Mouse (Mus musculus): ENCODE data around the gene Lmbr1.
"Not testable (repeated sequence)": the region's sequence is repeated elsewhere in the genome, so short reads cannot be mapped to it uniquely, and the experiment has no call there.

Lmbr1 gene

DNA sequence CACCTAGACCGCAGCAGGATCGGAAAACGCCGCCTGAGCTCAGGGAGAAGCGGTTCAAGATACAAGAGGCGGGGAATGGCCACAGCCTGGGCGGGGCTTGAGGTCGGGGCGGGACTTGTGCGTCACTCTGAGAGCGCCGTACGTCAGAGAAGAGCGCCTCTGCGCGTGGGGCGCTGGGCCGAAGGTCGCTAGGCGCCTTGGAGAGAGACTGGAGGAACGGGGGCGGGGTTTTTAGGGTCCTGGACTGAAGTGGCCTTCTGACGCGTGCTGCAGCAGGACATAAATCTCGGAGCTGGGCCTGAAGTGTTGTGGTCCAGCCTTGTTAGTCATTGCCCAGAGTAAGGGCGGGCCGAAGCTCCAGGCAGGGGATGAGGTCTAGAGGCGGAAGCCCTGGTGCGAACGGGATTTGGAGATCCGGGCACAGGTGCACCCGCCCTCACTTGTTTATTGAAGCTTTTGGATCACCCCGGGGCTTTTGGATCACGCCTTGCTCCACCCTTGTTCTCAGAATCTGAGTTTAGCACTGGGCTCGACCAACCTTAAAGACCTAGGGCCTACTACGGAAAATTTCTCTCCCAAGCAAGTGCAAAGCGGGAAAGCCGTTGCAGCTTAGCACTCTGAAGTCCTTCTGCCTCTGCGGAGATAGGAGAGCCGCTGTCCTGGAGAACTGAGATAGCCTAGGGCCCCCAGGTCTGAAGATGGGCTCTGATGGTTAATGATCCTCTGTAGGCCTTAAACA lies at the start of gene Lmbr1:
Lmbr1 (minus strand) TSS at position 93 of the 739 bp plus-strand sequence.
- DNase-seq, result peak; percentile 94 to 95

DNA sequence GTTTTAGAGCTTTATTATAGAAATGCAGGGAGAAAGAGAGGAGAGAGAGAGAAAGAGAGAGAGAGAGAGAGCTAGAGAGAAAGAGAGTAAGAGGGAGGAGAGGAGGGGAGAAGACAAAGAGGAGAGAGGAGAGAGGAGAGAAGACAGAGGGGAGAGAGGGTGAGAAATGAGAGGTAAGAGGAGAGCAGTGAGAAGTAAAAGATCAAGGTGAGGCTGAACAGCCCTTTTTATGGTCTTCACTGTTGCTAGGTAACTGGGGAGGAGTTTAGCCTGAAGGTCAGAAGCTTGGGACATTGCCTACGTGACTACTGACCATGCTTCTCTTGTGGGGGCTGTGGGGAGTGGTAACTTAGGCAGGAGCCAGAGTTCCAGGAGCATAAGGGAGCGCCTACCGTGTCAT lies 45.1 kb upstream of the Lmbr1 start:
- DNase-seq, result not testable (repeated sequence)

DNA sequence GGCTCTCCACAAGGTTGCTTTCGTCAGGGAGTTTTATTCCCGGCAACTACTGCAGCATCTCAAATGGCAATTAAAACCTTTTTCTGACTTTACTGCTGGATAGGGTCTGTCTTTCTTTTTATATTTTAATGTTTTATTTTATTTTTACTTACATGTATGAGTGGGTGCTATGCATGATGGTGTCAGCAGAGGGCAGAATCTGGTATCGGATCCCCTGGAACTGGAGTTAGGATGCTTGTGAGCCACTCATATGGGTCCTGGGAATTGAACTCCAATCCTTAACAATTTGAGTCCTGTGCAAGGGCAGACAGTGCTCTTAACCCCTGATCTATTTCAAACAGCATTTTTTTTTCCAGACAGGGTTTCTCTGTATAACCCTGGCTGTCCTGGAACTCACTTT lies 34.9 kb upstream of the Lmbr1 start:
- no peak for DNase-seq

DNA sequence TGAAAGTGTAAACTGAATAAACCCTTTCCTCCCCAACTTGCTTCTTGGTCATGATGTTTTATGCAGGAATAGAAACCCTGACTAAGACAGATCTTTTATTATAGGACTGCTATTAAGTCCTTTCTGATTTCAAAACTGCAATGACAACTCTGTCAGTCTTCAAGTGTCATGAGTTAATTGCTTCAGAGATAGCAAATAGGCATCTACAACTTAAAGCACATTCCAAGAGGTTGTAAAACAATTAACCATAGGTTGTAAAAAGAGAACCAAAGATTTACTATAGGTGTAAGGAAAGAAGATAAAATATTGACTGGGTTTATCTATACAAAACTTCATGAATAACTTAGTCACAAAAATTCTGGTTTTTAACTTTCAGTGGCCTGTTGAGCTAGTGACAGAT lies 32.7 kb upstream of the Lmbr1 start:
- DNase-seq, result no peak

DNA sequence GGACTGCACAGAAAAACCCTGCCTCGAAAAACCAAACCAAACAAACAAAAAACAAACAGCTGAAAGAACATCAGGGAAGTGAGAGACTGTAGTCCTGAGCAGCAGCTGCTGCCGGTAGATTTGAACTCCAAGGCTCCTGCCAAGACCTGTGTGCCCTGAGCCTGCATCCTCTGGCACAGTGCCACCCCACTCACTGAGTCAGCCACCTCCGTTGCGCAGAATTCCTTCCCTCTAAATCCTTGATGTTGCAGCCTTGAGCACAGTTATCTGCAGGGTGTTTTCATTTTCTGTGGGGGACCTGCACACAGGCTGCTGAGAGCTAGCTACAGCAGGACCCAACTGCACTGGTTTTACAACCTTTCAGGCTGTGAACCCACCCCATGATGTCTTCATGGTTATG lies 20.2 kb upstream of the Lmbr1 start:
- no peak for DNase-seq

DNA sequence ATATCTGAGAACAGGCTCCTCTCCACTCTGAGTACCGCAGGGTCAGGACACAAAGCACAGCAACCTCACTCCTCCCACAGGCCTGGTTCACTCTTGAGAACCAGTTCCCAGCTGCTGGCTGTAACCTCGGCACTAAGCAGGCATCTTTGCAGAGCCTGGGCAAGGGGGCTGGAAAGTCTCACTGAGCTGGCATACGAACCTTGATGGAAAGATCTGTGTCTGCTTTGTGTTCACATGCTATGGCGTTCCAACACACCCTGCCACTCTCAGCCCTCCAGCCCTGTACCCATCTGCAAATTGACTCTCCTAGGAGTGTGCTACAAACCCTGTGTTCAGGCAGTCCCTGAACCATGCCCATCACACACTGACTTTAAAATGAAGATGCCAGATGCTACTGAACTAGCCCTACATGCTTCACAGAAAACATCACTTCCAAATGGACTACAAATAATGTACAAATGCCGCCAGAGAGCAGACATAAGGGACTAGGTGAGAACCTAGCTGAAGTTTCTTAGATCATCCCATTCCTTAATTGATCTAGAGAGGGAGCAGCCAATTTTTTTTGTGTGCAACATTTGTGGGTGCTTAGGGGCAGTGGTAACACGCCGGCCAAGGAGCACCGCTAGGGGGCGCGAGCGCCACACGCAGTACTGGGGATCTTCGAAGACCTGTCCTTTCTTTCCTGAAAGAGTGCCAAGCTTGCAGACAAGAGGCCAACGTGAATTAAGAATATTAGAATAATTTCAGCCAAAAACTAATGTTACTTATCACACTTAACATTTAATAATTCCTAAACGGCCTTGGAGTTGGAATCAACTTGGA lies 11.0 kb upstream of the Lmbr1 start:
- DNase-seq, result peak; percentile 80 to 81

DNA sequence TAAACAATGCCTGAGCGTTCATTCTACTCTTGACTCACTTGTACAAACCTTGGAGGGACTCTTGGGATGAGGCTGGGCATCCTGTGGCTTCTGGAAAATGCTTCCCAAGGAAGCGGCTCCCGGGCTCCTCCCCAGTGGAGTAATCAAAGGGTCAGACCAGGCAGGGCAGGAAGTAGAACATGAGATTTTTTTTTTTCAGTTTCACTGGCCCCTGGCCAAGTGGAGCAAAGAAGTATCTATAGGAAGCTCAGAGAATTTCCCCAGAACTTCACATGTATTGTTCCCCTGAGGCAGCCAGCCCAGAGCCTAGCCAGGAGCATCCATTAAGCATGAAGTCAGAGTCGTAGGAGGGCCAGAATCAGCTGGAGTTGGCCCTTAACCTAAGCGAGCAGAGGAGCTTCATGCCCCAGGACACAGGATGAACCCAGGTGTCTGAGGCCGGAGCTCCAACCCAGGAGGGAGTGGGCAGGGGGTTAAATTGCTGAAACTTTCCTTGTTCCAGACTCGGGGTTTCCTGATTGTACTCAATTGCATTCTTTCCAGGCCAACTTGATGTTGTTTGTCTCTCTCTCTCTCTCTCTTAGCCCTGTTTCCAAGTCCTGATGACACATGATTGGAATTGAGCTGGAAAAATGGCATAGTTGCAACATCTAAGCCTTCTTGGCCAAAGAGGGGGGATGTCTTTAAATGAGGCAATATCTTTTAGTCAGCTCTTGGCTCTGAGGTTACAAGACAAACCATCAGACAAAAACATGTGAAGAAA lies 10.2 kb upstream of the Lmbr1 start:
- no peak for DNase-seq

DNA sequence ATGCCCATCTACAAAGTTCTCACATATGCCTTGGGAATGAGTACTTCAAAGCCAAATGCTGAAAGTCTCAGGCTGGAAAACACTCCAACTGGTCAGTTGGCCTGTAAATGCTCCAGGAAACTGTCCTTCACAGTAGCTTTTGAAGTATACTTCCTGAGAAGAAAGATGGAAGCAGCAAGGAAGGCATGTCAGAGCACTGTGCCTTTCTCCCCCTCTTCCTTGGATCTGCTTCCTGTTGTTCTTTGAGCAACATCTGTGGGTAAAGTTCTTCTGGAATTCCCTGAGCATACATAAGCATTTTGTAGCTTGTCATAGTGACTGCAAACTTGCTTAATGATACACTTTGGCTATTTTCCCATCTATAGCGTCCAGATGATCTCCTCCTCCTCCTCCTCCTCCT lies 9.4 kb upstream of the Lmbr1 start:
- no peak for DNase-seq

DNA sequence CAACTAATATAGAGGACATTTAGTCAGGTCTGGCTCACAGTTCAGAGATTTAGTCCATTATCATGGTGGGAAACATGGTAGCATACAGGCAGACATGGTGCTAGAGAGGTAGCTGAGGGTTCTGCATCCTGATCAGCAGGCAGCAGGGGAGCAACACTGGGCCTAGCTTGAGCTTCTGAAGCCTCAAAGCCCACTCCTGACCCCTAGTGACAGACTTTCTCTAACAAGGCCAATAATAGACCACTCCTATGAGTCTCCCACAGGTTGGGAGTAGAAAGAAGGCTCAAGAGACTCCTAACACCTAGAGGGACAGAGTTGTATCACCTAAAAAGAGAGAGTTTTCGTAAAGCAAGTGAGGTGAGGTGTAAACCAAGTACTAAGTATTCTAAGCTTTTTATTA lies 4.6 kb upstream of the Lmbr1 start:
- no peak for DNase-seq

DNA sequence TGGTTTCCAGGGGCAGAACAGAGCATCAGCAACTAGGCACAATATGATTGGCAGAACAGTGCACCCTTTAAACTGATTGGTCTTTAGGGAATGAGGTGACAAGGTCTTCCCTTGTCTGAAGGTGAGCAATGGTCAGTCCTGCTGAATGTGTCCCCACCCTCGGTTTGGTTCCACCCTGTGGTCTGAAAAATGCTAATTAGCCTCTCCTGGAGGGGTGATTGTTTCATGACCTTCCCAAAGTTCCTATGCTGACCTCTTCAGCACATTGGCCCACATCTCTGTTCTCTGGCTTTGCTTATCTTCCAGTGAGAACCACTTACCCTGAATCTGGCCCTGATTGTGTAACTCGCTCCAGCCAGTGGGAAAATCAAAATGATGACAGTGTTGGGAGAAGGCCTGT lies 1.9 kb upstream of the Lmbr1 start:
- no peak for DNase-seq

DNA sequence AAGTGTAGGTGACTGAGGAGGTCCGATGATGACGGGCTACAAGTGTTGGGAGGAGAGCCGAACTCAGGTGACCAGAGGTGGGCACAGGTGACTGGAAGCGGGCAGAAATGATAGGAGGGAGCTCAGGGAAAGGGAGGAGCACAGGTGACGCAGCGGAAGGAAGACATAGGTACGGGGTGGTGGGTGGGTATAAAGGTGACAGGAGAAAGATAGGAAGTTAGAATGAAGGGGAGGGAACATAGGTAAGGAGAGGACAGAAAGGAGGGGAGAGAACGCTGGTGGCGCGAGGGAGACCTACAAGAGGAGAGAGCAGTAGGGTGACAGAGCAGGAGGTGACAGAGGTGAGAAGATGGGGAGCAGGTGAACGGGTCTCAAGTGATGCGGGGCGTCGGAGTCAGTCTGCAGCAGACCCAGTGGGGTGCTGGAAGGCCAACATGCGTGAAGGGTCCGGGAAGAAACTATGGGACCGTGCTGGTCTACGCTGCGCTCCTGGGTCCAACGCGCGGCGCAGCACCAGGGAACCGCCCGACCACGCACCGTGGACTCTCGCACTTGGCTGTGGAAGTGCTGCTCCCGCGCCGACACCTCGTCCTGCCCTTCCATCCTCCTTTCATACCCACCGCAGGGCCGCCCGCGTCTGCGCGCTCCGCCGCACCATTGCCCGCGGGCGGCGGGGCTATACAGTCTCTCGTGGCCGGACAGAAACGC lies 446 bp downstream of the Lmbr1 start:
- DNase-seq, result no peak

DNA sequence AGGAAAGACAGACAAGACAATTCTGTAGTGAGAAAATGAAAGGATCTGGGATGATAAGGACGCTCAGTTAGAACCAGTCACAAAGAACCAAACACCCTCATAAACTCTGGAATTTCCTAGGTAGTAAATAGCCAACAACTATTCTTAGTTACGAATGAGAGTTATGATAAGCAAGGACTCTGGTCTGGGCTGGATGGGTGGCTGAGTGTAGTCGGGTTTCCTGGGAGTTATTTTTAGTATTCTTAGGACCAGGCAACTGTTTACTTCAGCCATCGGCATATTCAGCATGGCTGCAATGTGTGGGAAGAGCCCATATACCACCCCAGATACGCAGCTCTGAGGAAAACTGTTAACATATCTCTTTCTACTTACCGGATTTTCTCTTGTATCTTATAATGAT lies 14.7 kb downstream of the Lmbr1 start:
- DNase-seq, result no peak

DNA sequence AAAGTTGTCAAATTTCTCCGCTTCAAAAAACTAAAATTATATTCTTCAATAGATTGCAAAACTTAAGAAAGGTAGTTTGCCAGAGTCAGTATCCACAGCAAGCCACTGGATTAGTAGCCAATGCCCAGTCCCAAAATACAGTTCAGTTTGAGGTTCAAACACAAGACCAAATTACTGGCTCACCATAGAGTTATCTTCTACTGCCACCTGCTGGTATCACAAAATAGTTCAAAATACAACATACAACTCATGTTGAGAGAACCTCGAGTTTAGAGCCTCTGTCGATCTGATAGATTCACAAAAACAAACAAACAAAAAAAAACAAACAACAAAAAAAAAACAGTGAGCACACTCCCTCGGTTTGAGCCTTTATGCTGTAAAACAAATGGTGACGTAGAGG lies 42.4 kb downstream of the Lmbr1 start:
- DNase-seq, result peak in 1 of 2 experiments; percentile 1

DNA sequence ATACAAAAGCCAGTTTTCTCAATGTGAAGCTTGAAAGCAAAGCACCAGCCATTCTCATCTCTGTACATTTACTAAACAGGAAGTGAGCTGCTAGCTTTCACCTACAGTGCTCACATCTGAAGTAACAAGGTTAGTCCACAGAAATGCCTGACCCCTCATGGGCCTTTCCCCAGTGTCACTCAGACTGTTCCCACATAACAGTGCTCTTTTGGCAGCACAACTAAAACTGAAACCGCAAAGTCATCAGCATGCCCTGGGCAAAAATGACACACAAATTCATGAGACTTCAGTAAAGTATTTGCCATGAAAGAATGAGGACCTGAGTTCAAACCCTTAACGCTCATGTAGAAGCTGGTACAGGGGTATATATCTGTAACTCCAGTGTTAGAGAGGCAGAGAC lies 55.7 kb downstream of the Lmbr1 start:
- no peak for DNase-seq

DNA sequence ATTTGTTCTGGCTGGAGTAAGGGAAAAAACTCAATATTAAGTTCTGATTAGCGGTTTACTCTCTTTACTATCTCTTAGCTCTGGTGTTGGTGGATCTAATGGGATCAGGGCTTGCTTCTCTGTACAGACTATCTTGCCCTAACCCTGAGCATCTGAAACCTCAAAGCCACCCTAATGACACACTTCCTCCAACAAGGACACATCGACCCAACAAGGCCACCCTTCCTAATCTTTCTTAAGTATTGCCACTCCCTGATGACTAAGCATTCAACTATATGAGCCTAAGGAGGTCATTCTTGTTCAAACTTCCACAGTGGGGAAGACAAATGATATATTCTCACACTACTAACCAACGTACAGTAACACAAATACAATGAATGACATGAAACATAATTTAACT lies 69.0 kb downstream of the Lmbr1 start:
- DNase-seq, result no peak

DNA sequence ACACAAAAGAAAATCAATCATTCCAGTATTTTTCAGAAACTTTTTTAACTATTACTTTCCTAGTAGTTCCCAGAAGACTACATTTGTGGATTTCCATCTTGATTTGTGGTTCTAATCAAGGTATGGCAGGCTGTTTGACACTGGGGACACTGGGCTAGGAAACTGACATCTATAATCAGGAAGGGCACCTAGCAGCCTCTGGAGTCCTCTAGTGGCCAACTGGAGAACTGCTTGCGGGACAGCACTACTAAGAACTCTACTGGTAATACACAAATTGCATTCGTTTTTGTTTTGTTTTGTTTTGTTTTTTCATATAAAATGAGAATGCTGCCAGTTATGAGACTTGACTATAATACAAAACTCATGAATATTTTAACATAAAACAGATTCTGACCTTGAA lies 85.0 kb downstream of the Lmbr1 start:
- peak; percentile 39 to 46 for DNase-seq

DNA sequence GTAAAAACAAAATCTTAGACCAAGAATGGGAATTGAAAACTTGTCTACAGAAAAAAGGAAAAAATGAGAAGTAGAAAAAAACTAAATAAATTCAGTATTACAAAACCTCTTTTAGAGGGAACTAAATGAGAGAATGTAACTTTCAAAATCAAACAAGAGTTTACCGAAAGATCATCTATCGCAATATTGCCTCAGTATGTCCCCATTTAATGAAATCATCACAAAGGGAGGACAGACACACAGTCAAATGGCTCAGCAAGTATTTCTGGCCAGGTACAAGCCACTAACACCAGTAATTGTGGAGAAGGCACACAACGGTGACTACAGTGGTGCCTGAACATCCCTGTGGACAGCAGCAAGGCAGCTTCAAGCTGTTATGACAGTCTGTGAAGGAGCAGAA lies 88.1 kb downstream of the Lmbr1 start:
- no peak for DNase-seq

DNA sequence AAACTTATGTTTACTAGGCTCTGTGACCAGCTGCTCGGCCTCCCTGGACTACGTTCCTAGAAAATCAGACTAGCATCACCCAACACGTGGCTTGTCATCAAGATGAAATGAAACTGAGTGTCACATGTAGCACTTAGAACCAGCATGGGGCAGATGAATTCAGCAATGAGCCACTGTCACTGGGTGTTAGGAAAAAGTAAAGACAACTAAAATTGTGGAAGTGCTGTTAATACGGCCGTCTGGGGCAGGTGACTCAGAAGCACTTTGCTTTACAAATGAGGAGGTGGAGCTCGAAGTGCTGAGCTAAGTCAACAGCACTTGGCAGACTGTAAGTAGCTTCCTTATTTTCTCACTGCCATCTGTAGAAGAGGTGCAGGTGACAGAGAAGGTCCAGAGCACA lies 88.5 kb downstream of the Lmbr1 start:
- DNase-seq, result no peak

DNA sequence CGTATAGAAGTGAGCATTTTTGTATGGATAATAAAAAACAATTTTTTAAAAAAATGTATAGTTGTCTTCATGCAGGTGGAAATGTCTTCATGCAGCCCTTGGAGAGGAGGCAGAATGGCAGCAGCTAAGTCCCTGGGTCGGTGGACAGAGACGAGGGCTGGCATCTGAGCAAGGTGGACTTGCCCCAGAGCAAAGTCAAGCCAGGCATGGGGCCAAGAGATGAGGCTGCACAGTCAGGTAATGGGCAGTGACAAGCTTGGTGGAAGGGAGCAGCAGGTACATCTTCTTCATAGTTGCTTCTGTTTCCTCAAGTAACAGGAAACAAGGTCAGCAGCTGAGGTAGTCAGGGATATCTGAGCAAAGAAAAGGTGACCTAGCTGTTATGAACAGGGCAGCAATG lies 97.1 kb downstream of the Lmbr1 start:
- no peak for DNase-seq

DNA sequence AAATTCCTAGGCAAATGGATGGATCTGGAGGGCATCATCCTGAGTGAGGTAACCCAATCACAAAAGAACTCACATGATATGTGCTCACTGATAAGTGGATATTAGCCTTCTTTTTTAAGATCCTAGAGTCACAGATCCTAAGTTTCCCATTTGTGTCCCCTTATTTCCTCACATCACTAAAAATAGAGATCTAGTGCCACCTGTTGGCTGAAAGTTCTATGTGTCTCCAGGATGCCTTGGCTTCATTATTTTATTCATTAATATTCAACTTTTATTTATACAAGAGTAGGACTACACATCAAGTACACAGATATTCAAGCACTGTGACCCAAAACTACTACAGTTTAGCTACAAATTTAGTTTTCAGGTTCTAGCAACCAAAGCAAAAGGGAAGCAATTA lies 103.4 kb downstream of the Lmbr1 start:
- DNase-seq, result no peak

DNA sequence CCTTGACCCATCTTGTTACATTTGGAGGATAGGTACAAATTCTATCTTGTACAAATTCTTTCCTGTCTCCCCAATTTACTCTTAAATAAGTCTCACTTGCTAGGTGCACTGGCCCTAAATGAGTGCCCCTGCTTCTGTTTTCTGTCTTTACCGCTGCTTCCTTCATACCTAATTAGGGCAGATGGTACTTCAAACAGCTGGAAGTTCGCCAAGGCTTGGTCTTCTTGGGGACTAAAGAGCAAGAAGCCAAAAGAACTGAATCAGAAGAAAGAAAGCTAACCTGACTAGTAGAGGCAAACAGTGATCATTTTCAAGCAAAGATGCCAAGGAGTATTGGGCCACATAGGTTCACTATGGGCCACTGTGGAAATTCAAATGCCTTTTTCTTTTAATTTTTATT lies 104.8 kb downstream of the Lmbr1 start:
- DNase-seq, result no peak

DNA sequence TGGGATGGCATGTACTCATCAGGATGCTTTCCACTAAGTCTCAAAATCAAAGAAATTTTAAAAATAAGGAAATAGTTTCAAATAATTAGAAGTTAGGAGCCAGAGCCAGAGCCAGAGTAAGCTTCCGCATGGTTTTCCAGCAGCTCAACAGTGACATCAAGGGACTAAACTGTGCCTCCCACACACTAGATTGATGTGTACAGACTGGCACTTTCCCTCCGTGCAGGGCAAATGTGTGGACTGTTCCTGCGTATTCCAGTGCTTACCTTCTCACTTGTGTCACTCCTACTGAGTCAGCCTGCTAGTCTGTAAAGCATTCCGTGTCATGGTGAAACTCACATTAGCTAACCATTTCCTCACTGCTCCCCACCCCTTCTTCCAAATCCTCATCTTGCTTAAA lies 107.3 kb downstream of the Lmbr1 start:
- DNase-seq, result no peak

DNA sequence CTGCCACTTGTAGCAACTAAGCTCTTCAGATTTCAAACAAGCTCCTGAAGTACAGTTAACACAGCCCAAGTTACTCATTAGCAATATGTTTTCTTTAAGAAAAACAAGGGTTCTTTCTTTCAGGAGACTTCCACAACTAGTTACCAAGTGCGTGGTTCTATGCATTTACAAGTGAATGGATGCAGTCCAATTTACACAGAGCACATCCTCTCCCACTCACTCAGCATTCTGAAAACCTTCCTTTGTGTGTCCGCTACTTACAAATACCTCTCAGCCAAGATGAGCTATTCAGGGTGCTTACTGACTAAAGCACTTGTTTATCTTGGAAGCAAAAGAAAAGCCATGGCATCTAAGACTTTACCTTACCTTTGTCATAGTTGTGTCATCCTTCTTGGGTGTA lies 124.3 kb downstream of the Lmbr1 start:
- DNase-seq, result no peak

Data from B cell, adult 2 months (primary cell).